Mouse (Mus musculus) olfactory bulb, adult 2 months (tissue): Measurements from ENCODE around the gene Zfp280b.

Source experiments
- CTCF ChIP-seq: fragments of 200-500 bp; IDR thresholded peaks from 2 replicates; pipeline ENCODE4 v1.5.1; 2012; ENCODE audit warnings: low read depth, mild to moderate bottlenecking, low read length, moderate library complexity; ENCODE audit not compliant: insufficient read depth
- POLR2A ChIP-seq: fragments of 200-500 bp; IDR thresholded peaks from 2 replicates; pipeline ENCODE4 v1.6.1; 2012; ENCODE audit warnings: mild to moderate bottlenecking, low read depth, low read length, moderate library complexity; ENCODE audit not compliant: insufficient read depth

DNA sequence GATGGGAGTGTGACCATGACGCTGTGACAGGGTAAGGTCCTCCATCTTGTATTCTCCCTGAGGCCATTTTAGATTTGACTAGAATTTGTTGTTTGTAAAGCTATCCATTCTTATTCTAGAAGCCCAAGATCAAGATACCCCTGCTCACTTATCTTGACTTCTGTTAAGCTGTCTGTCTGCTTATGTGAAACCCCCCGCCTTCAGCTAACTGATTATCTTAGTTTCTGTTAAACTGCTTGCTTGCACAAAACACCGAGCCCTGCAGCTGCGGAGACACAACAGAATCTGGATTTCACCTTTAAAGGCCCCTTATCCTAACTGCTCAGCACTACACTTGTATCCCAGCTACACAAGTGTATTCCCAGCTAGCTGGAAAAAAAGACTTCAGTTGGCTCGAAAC lies 4.5 kb downstream of the Zfp280b start:
- TF ChIP-seq CTCF (no peak), POLR2A (no peak)
